Mouse (Mus musculus): ENCODE results near the gene B9d2. TPM values are rescaled to one million over a fixed set of nuclear protein-coding genes. Genes with fewer than 3 reads are reported as not detected.
A peak's percentile ranks its signal among the peaks of the same experiment; 100 is the strongest.

Gene B9d2
- polyA plus RNA-seq, 1 experiment from 2014 or later = 33.1 TPM

DNA sequence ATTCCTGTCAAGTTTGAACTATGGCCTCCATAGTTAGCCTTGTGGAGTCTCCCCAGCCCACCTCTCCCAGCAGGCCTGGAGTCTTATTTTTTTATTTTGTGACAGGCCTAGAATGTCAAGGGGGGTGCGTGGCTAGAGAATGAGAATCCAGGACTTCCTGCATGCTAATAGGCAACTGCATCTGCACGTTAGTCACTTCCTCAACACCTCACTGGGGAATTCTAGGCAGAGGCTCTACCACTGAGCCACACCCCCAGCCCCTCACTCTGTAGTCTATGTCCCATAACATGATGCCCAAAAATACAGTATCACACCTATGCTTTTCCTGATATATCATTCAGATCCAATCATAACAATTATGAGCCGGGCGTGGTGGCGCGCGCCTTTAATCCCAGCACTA lies 3.6 kb upstream of the B9d2 start:
- no peaks in the 10 kb centered on the region for H3K9me3 ChIP-seq (ENCODE audit: control insufficient read depth, low read length)
- no peaks in the 10 kb centered on the region; the same call in 1 of the 2 replicates for H3K4me1 ChIP-seq (replicated peaks; ENCODE audit: control insufficient read depth, insufficient read depth, low read length)
- no peaks in the 10 kb centered on the region for H3K36me3 ChIP-seq (ENCODE audit: control insufficient read depth, insufficient read depth, low read length)
- no peak overlapping the region for H3K9ac ChIP-seq (ENCODE audit: low read depth, low read length)
- DNase-seq (ENCODE audit: low spot score) (no peak), ATAC-seq (ENCODE audit: low FRiP score) (no peak)
- no peak overlapping the region for H3K4me2 ChIP-seq (replicated peaks; ENCODE audit: low read depth, low read length)
- H3K27ac ChIP-seq (ENCODE audit: low read depth, low read length) = no peak overlapping the region
- 91% methylated on average over 7 of the region's 7 CpGs for WGBS
- peaks cover 36% of the 10 kb centered on the region for H3K27me3 ChIP-seq (ENCODE audit: control insufficient read depth, insufficient read depth, low read length)
- H3K4me3 ChIP-seq (ENCODE audit: low read depth, low read length) = no peak overlapping the region

GRCm38 (mm10) chr7:25679971-25680370 lies 609 bp upstream of the B9d2 start:
- no peak overlapping the region for H3K27ac ChIP-seq (ENCODE audit: low read depth, low read length)

DNA sequence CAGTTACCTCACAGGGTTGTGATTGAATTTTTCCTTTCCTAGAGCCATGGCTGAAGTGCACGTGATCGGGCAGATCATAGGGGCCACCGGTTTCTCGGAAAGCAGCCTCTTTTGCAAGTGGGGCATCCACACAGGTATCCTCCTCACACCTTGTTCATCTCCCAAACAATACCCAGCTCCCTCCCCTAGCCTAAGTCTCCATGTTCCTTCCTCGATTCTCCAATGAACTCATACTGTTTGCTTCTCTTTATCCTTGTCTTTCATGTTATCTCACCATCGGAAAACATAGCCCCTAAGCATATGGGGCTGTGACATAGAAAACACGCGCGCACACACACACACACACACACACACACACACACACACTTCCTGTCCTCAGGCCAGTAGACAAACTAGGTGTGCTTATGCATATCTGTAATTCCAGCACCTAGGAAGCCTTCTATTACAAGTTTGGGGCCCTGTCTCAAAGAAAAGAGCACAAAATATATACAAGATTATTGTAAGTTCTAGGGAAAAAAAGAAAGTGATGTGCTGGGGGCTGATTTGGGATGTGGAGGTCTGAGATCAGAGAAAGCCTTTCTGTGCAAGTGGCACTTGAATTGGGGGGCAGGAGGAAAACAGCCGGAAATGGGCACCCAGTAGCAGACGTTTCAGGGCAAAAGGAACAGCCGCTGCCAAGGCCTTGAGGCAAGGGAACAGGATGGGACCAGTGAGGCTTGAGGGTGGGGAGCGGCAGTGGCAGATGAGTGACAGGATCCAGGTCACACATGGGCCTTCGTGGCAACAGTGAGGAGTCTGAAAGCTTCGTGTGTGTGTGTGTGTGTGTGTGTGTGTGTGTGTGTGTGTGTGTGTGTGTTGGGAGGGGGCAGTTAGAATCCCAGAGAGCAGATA lies 1.0 kb downstream of the B9d2 start:
- no peak; the same call in 1 of the 2 replicates for ATAC-seq (ENCODE audit: low FRiP score)

More at GRCm38 (mm10) chr7:25679971-25680370, 609 bp upstream of the B9d2 start:
- DNase-seq (ENCODE audit: low spot score) (peak; percentile 12), ATAC-seq (ENCODE audit: low FRiP score) (no peak)
- no peaks in the 10 kb centered on the region for H3K4me1 ChIP-seq (replicated peaks; ENCODE audit: control insufficient read depth, insufficient read depth, low read length)
- H3K27me3 ChIP-seq (ENCODE audit: control insufficient read depth, insufficient read depth, low read length) = peaks cover 18% of the 10 kb centered on the region
- H3K9ac ChIP-seq (ENCODE audit: low read depth, low read length) = no peak overlapping the region; the same call in 1 of the 2 replicates
- H3K4me2 ChIP-seq (replicated peaks; ENCODE audit: low read depth, low read length) = peak overlapping the region; percentile 38
- H3K9me3 ChIP-seq (ENCODE audit: control insufficient read depth, low read length) = no peaks in the 10 kb centered on the region
- H3K4me3 ChIP-seq (ENCODE audit: low read depth, low read length) = peak overlapping the region; percentile 59; the same call in 1 of the 2 replicates
- WGBS = 10% methylated on average over 6 of the region's 6 CpGs
- H3K36me3 ChIP-seq (ENCODE audit: control insufficient read depth, insufficient read depth, low read length) = no peaks in the 10 kb centered on the region

DNA sequence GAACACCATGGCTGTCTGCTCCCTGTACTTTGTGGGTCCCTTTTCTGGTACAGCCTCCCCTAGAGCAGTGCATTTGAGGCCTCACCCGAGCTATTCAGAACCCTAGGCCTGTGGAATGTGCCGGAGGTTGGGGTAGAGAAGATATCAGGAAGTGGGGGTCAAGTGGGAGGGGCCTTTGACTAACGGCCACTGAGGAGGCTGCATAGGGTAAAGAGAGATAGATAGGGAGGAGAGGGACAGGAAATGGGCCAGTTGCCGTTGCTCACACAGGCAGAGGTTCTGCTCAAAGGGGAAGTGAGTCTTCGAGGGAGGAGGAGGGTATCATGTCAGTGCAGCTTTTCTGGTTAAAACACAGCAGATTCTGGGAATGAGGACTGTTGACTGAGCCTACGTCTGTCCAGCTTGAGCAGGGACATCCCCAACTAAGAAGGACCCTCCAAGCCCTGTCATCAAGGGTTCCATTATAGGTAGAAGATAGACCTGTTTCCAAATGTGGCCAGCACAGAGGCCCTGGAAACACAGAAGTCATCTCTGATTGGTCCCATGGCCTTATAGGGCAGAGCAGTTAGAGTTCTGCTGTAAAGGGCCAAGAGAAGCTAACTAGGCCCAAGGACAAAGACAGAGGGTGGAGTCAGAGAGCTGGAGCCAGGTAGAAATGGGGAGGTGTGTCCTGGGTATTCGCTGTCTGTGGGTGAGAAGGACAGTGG lies 3.0 kb downstream of the B9d2 start:
- 67% methylated on average over 7 of the region's 7 CpGs for WGBS
- Histone ChIP-seq H3K36me3 (ENCODE audit: control insufficient read depth, insufficient read depth, low read length) (no peaks in the 10 kb centered on the region), H3K4me3 (ENCODE audit: low read depth, low read length) (no peak overlapping the region), H3K4me2 (replicated peaks; ENCODE audit: low read depth, low read length) (no peak overlapping the region), H3K4me1 (replicated peaks; ENCODE audit: control insufficient read depth, insufficient read depth, low read length) (peaks cover 6% of the 10 kb centered on the region), H3K9me3 (ENCODE audit: control insufficient read depth, low read length) (no peaks in the 10 kb centered on the region), H3K27me3 (ENCODE audit: control insufficient read depth, insufficient read depth, low read length) (peaks cover 33% of the 10 kb centered on the region), H3K27ac (ENCODE audit: low read depth, low read length) (no peak overlapping the region), H3K9ac (ENCODE audit: low read depth, low read length) (no peak overlapping the region)
- DNase-seq (ENCODE audit: low spot score) (no peak), ATAC-seq (ENCODE audit: low FRiP score) (no peak)

More for the DNA sequence above, 1.0 kb downstream of the B9d2 start:
- H3K4me1 ChIP-seq (replicated peaks; ENCODE audit: control insufficient read depth, insufficient read depth, low read length) = no peaks in the 10 kb centered on the region; the same call in 1 of the 2 replicates
- H3K9me3 ChIP-seq (ENCODE audit: control insufficient read depth, low read length) = no peaks in the 10 kb centered on the region
- no peaks in the 10 kb centered on the region for H3K36me3 ChIP-seq (ENCODE audit: control insufficient read depth, insufficient read depth, low read length)
- H3K4me2 ChIP-seq (replicated peaks; ENCODE audit: low read depth, low read length) = peak overlapping the region; percentile 8; the same call in 1 of the 2 replicates
- DNase-seq (ENCODE audit: low spot score) = no peak
- peak overlapping the region; percentile 59; the same call in 1 of the 2 replicates for H3K4me3 ChIP-seq (ENCODE audit: low read depth, low read length)
- H3K27me3 ChIP-seq (ENCODE audit: control insufficient read depth, insufficient read depth, low read length) = peaks cover 15% of the 10 kb centered on the region
- WGBS = 63% methylated on average over 15 of the region's 15 CpGs
- H3K9ac ChIP-seq (ENCODE audit: low read depth, low read length) = no peak overlapping the region
- H3K27ac ChIP-seq (ENCODE audit: low read depth, low read length) = no peak overlapping the region

DNA sequence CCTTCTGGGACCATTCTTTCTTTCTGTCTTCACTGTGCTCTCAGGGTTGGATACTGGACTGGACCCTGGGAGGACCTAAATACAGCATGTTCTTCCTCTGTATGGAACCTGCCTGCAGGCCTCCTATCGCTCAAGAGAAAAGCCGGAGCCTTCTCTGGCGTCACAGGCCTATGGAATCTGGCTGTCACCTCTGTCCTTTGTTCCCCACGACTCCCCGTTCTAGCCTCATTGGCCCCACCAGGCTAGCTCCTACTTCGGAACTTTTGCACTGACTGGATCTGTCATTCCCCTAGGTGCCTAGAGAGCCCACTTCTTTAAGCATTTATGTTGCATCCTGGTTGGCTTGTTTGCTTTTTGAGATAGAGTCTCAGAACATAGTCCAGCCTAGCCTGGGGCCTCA lies 4.1 kb downstream of the B9d2 start:
- Histone ChIP-seq H3K4me2 (replicated peaks; ENCODE audit: low read depth, low read length) (no peak overlapping the region), H3K36me3 (ENCODE audit: control insufficient read depth, insufficient read depth, low read length) (no peaks in the 10 kb centered on the region), H3K27ac (ENCODE audit: low read depth, low read length) (no peak overlapping the region), H3K9ac (ENCODE audit: low read depth, low read length) (no peak overlapping the region), H3K27me3 (ENCODE audit: control insufficient read depth, insufficient read depth, low read length) (peaks cover 38% of the 10 kb centered on the region), H3K9me3 (ENCODE audit: control insufficient read depth, low read length) (no peaks in the 10 kb centered on the region), H3K4me1 (replicated peaks; ENCODE audit: control insufficient read depth, insufficient read depth, low read length) (peaks cover 12% of the 10 kb centered on the region), H3K4me3 (ENCODE audit: low read depth, low read length) (no peak overlapping the region)
- 86% methylated on average over 6 of the region's 6 CpGs for WGBS
- DNase-seq (ENCODE audit: low spot score) (no peak), ATAC-seq (ENCODE audit: low FRiP score) (no peak)

GRCm38 (mm10) chr7:25685926-25686470 lies 5.4 kb downstream of the B9d2 start:
- H3K4me1 ChIP-seq (replicated peaks; ENCODE audit: control insufficient read depth, insufficient read depth, low read length) = peaks cover 12% of the 10 kb centered on the region
- peak overlapping the region; percentile 43; the same call in 1 of the 2 replicates for H3K4me3 ChIP-seq (ENCODE audit: low read depth, low read length)
- WGBS = 64% methylated on average over 21 of the region's 21 CpGs
- no peaks in the 10 kb centered on the region for H3K36me3 ChIP-seq (ENCODE audit: control insufficient read depth, insufficient read depth, low read length)
- H3K27me3 ChIP-seq (ENCODE audit: control insufficient read depth, insufficient read depth, low read length) = peaks cover 47% of the 10 kb centered on the region
- no peak for DNase-seq (ENCODE audit: low spot score)
- no peak for ATAC-seq (ENCODE audit: low FRiP score)
- H3K9ac ChIP-seq (ENCODE audit: low read depth, low read length) = no peak overlapping the region
- H3K9me3 ChIP-seq (ENCODE audit: control insufficient read depth, low read length) = no peaks in the 10 kb centered on the region
- no peak overlapping the region for H3K27ac ChIP-seq (ENCODE audit: low read depth, low read length)
- no peak overlapping the region for H3K4me2 ChIP-seq (replicated peaks; ENCODE audit: low read depth, low read length)

- Histone ChIP-seq H3K36me3 (ENCODE audit: control insufficient read depth, insufficient read depth, low read length) (no peaks in the 10 kb centered on the region), H3K9me3 (ENCODE audit: control insufficient read depth, low read length) (no peaks in the 10 kb centered on the region), H3K4me3 (ENCODE audit: low read depth, low read length) (peak within 1 kb of the TSS; percentile 43), H3K4me2 (replicated peaks; ENCODE audit: low read depth, low read length) (peak within 1 kb of the TSS; percentile 71), H3K27ac (ENCODE audit: low read depth, low read length) (no peak within 1 kb of the TSS), H3K9ac (ENCODE audit: low read depth, low read length) (peak within 1 kb of the TSS; percentile 59), H3K27me3 (ENCODE audit: control insufficient read depth, insufficient read depth, low read length) (peaks cover 47% of the 10 kb centered on the region), H3K4me1 (replicated peaks; ENCODE audit: control insufficient read depth, insufficient read depth, low read length) (peaks cover 12% of the 10 kb centered on the region)
- ATAC-seq (ENCODE audit: low FRiP score) = peak; percentile 50
- under 1% methylated on average over 54 of the region's 69 CpGs for WGBS
- peak; percentile 79 for DNase-seq (ENCODE audit: low spot score)
These were observed 6.3 kb downstream of the B9d2 start, which contains the start of gene Tgfb1 for GRCm38 (mm10) chr7:25686680-25687531. Gene Tgfb1, plus strand, starts transcription at chr7:25687002.
